Mouse (Mus musculus): Measurements from ENCODE around the gene Cdh11. TPM values are rescaled to one million over a fixed set of nuclear protein-coding genes. Genes with fewer than 3 reads are reported as not detected.

Gene Cdh11
- total and polyA plus RNA-seq, 2 experiments = 0.11 to 0.37 TPM

- TF ChIP-seq POLR2A (IDR thresholded peaks at IDR 0.05; ENCODE audit: extremely low read depth, insufficient read depth, low read length) (no peak), CTCF (IDR thresholded peaks at IDR 0.05; ENCODE audit: low read depth, low read length) (no peak)
Observed at GRCm38 (mm10) chr8:102656529-102656928, 128.9 kb downstream of the Cdh11 start.

DNA sequence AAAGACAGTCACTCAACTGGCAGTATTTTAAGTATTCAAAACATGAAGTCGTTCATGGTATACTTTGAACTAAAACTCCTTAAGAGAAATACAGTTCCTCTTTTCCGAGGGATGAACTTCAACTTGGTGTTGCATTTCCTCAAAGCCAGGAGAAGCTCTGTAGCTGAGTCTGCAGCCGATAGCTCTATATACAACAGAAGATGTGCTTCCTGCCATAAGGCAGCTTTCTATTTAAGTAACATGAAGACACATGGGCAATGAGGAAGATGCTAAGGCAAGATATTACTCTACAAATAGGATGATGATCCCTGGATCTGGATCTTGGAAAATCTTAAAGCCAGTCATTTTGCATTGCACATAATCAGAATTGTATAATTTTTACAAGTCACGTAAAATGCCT, 133.5 kb downstream of the Cdh11 start:
- Histone ChIP-seq H3K9ac (ENCODE audit: low read depth, low read length) (no peak overlapping the region), H3K79me2 (ENCODE audit: control insufficient read depth, insufficient read depth, low read length) (no peaks in the 10 kb centered on the region), H3K27me3 (ENCODE audit: control insufficient read depth, insufficient read depth, low read length) (no peaks in the 10 kb centered on the region), H3K4me1 (ENCODE audit: control insufficient read depth, insufficient read depth, low read length) (no peaks in the 10 kb centered on the region), H3K27ac (replicated peaks; ENCODE audit: insufficient read depth, low read depth, low read length) (no peak overlapping the region), H3K36me3 (ENCODE audit: control insufficient read depth, insufficient read depth, low read length) (no peaks in the 10 kb centered on the region), H3K4me3 (ENCODE audit: insufficient read depth, low read depth, low read length) (no peak overlapping the region)
- WGBS = 73% methylated on average over 4 of the region's 4 CpGs
- DNase-seq (ENCODE audit: extremely low read depth, low read depth, low spot score) = no peak
- TF ChIP-seq CTCF (IDR thresholded peaks at IDR 0.05; ENCODE audit: low read depth, low read length) = no peak

More at GRCm38 (mm10) chr8:102656529-102656928, 128.9 kb downstream of the Cdh11 start:
- Histone ChIP-seq H3K27ac (replicated peaks; ENCODE audit: insufficient read depth, low read depth, low read length) (no peak overlapping the region), H3K9ac (ENCODE audit: low read depth, low read length) (no peak overlapping the region), H3K27me3 (ENCODE audit: control insufficient read depth, insufficient read depth, low read length) (no peaks in the 10 kb centered on the region), H3K79me2 (ENCODE audit: control insufficient read depth, insufficient read depth, low read length) (no peaks in the 10 kb centered on the region), H3K36me3 (ENCODE audit: control insufficient read depth, insufficient read depth, low read length) (no peaks in the 10 kb centered on the region), H3K4me1 (ENCODE audit: control insufficient read depth, insufficient read depth, low read length) (no peaks in the 10 kb centered on the region), H3K4me3 (ENCODE audit: insufficient read depth, low read depth, low read length) (no peak overlapping the region)
- 81% methylated on average over 2 of the region's 2 CpGs for WGBS
- DNase-seq (ENCODE audit: extremely low read depth, low read depth, low spot score) = no peak

GRCm38 (mm10) chr8:102627151-102627550, 158.3 kb downstream of the Cdh11 start:
- Histone ChIP-seq H3K36me3 (ENCODE audit: control insufficient read depth, insufficient read depth, low read length) (no peaks in the 10 kb centered on the region), H3K27me3 (ENCODE audit: control insufficient read depth, insufficient read depth, low read length) (no peaks in the 10 kb centered on the region), H3K27ac (replicated peaks; ENCODE audit: insufficient read depth, low read depth, low read length) (no peak overlapping the region), H3K4me3 (ENCODE audit: insufficient read depth, low read depth, low read length) (no peak overlapping the region), H3K79me2 (ENCODE audit: control insufficient read depth, insufficient read depth, low read length) (no peaks in the 10 kb centered on the region), H3K9ac (ENCODE audit: low read depth, low read length) (no peak overlapping the region), H3K4me1 (ENCODE audit: control insufficient read depth, insufficient read depth, low read length) (no peaks in the 10 kb centered on the region)
- TF ChIP-seq POLR2A (IDR thresholded peaks at IDR 0.05; ENCODE audit: extremely low read depth, insufficient read depth, low read length) (no peak), CTCF (IDR thresholded peaks at IDR 0.05; ENCODE audit: low read depth, low read length) (no peak)
- DNase-seq (ENCODE audit: extremely low read depth, low read depth, low spot score) = no peak
- WGBS = 73% methylated on average over 3 of the region's 3 CpGs

GRCm38 (mm10) chr8:102612146-102612545, 173.3 kb downstream of the Cdh11 start:
- H3K4me3 ChIP-seq (ENCODE audit: insufficient read depth, low read depth, low read length) = no peak overlapping the region
- no peak for DNase-seq (ENCODE audit: extremely low read depth, low read depth, low spot score)
- TF ChIP-seq POLR2A (IDR thresholded peaks at IDR 0.05; ENCODE audit: extremely low read depth, insufficient read depth, low read length) (no peak), CTCF (IDR thresholded peaks at IDR 0.05; ENCODE audit: low read depth, low read length) (no peak)
- no peak overlapping the region for H3K27ac ChIP-seq (replicated peaks; ENCODE audit: insufficient read depth, low read depth, low read length)
- H3K9ac ChIP-seq (ENCODE audit: low read depth, low read length) = no peak overlapping the region
- H3K36me3 ChIP-seq (ENCODE audit: control insufficient read depth, insufficient read depth, low read length) = no peaks in the 10 kb centered on the region
- H3K27me3 ChIP-seq (ENCODE audit: control insufficient read depth, insufficient read depth, low read length) = no peaks in the 10 kb centered on the region
- H3K79me2 ChIP-seq (ENCODE audit: control insufficient read depth, insufficient read depth, low read length) = no peaks in the 10 kb centered on the region
- no peaks in the 10 kb centered on the region for H3K4me1 ChIP-seq (ENCODE audit: control insufficient read depth, insufficient read depth, low read length)
- WGBS = 66% methylated on average over 4 of the region's 4 CpGs

DNA sequence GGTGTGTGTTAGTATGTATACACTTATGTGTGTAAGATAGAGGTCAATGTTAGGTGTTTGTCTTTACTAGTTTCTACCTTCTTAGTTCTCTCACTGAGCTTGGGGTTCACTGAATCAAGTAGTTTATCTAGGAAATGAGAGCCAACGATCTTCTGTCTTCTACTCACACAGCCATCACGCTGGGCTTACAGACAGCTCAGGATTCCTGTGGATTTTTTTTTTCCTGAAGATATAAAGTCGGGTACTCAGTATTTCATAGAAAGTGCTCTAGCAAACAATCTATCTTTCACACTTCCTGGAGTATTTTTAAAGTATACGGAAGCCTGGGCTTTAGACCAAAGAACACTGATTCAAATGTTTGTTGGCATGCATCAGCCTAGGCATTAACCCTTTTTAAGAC, 184.1 kb downstream of the Cdh11 start:
- Histone ChIP-seq H3K36me3 (ENCODE audit: control insufficient read depth, insufficient read depth, low read length) (no peaks in the 10 kb centered on the region), H3K27me3 (ENCODE audit: control insufficient read depth, insufficient read depth, low read length) (no peaks in the 10 kb centered on the region), H3K79me2 (ENCODE audit: control insufficient read depth, insufficient read depth, low read length) (no peaks in the 10 kb centered on the region), H3K9ac (ENCODE audit: low read depth, low read length) (no peak overlapping the region), H3K27ac (replicated peaks; ENCODE audit: insufficient read depth, low read depth, low read length) (no peak overlapping the region), H3K4me3 (ENCODE audit: insufficient read depth, low read depth, low read length) (no peak overlapping the region), H3K4me1 (ENCODE audit: control insufficient read depth, insufficient read depth, low read length) (no peaks in the 10 kb centered on the region)
- no peak for DNase-seq (ENCODE audit: extremely low read depth, low read depth, low spot score)
- WGBS = 47% methylated on average over 4 of the region's 4 CpGs
- TF ChIP-seq CTCF (IDR thresholded peaks at IDR 0.05; ENCODE audit: low read depth, low read length) = no peak
- TF ChIP-seq POLR2A (IDR thresholded peaks at IDR 0.05; ENCODE audit: extremely low read depth, insufficient read depth, low read length) = no peak

GRCm38 (mm10) chr8:102596523-102596922, 188.9 kb downstream of the Cdh11 start:
- Histone ChIP-seq H3K79me2 (ENCODE audit: control insufficient read depth, insufficient read depth, low read length) (no peaks in the 10 kb centered on the region), H3K27me3 (ENCODE audit: control insufficient read depth, insufficient read depth, low read length) (no peaks in the 10 kb centered on the region), H3K4me3 (ENCODE audit: insufficient read depth, low read depth, low read length) (no peak overlapping the region), H3K27ac (replicated peaks; ENCODE audit: insufficient read depth, low read depth, low read length) (no peak overlapping the region), H3K36me3 (ENCODE audit: control insufficient read depth, insufficient read depth, low read length) (no peaks in the 10 kb centered on the region), H3K4me1 (ENCODE audit: control insufficient read depth, insufficient read depth, low read length) (no peaks in the 10 kb centered on the region), H3K9ac (ENCODE audit: low read depth, low read length) (no peak overlapping the region)
- peak; percentile 58 for DNase-seq (ENCODE audit: extremely low read depth, low read depth, low spot score)
- TF ChIP-seq POLR2A (IDR thresholded peaks at IDR 0.05; ENCODE audit: extremely low read depth, insufficient read depth, low read length) = no peak
- 4% methylated on average over 3 of the region's 3 CpGs for WGBS
